ENCODE assay signal across 8 mouse cellular contexts in genomic region chr2:94002331-94002730, GRCm38 (mm10). TPM values are rescaled to one million over a fixed set of nuclear protein-coding genes. Genes with fewer than 3 reads are reported as not detected.
DNase-seq lines count a peak whose midpoint lies in the region; ATAC-seq and TF ChIP-seq lines count a peak whose summit lies in the region.

No protein-coding gene starts in this region.

- no peak for TF ChIP-seq POLR2A in cortical plate, adult 2 months (IDR thresholded peaks at IDR 0.05; ENCODE audit: extremely low read depth, insufficient read depth, low read length)

- TF ChIP-seq CTCF in cortical plate, adult 2 months (IDR thresholded peaks at IDR 0.05; ENCODE audit: extremely low read depth, insufficient read depth, low read length): peak; percentile 95

- intact Hi-C loops in gastrocnemius, postnatal 14 days (cut with DNase I; ENCODE audit: low total_unique reads): loop anchor here (2.0 kb wide), 1 partner anchor 134 kb away; the partner anchor contains the start of gene Accsl
- intact Hi-C loops in left cerebral cortex, postnatal 10 days (cut with DNase I): loop anchor here (2.0 kb wide), 1 partner anchor 132 kb away; no protein-coding TSS in a partner anchor

- H3K27me3 ChIP-seq in intestine, embryonic 16.5 days (replicated peaks; ENCODE audit: control insufficient read depth, insufficient read depth, low read length): no peaks in the 10 kb centered on the region
- no peaks in the 10 kb centered on the region for H3K27me3 ChIP-seq in midbrain, embryonic 12.5 days

- peaks cover 16% of the 10 kb centered on the region for H3K36me3 ChIP-seq in intestine, embryonic 16.5 days (ENCODE audit: control insufficient read depth, insufficient read depth, low read length)
- peaks cover 84% of the 10 kb centered on the region for H3K36me3 ChIP-seq in midbrain, embryonic 12.5 days

- 0 out of 2 replicates have a peak, but pooled peaks have one; percentile 52 for ATAC-seq in intestine, embryonic 16.5 days
- ATAC-seq in midbrain, embryonic 12.5 days (ENCODE audit: low FRiP score, low read depth): 0 out of 2 replicates have a peak, but pooled peaks have one; percentile 58

- no peak overlapping the region for H3K9ac ChIP-seq in intestine, embryonic 16.5 days (ENCODE audit: low read depth, low read length)
- H3K9ac ChIP-seq in midbrain, embryonic 12.5 days (replicated peaks): no peak overlapping the region

- H3K4me2 ChIP-seq in intestine, embryonic 16.5 days (ENCODE audit: low read depth, low read length): no peak overlapping the region
- H3K4me2 ChIP-seq in midbrain, embryonic 12.5 days (replicated peaks): no peak overlapping the region

- no peaks in the 10 kb centered on the region for H3K4me1 ChIP-seq in cortical plate, adult 2 months (ENCODE audit: control insufficient read depth, insufficient read depth, low read length)
- no peaks in the 10 kb centered on the region for H3K4me1 ChIP-seq in intestine, embryonic 16.5 days (ENCODE audit: control insufficient read depth, insufficient read depth, low read length)
- H3K4me1 ChIP-seq in midbrain, embryonic 12.5 days: no peaks in the 10 kb centered on the region

- 8% methylated on average over 2 of the region's 2 CpGs for WGBS in intestine, embryonic 16.5 days
- 3% methylated on average over 2 of the region's 2 CpGs for WGBS in midbrain, embryonic 12.5 days

- H3K4me3 ChIP-seq in cortical plate, adult 2 months (ENCODE audit: insufficient read depth, low read length): no peak overlapping the region
- no peak overlapping the region for H3K4me3 ChIP-seq in intestine, embryonic 16.5 days (ENCODE audit: low read length)
- no peak overlapping the region for H3K4me3 ChIP-seq in midbrain, embryonic 12.5 days

- no peak overlapping the region for H3K27ac ChIP-seq in cortical plate, adult 2 months (ENCODE audit: insufficient read depth, low read length)
- H3K27ac ChIP-seq in intestine, embryonic 16.5 days (ENCODE audit: low read length): no peak overlapping the region
- H3K27ac ChIP-seq in midbrain, embryonic 12.5 days (replicated peaks): no peak overlapping the region

- H3K9me3 ChIP-seq in intestine, embryonic 16.5 days (ENCODE audit: control insufficient read depth, low read length): no peaks in the 10 kb centered on the region
- no peaks in the 10 kb centered on the region for H3K9me3 ChIP-seq in midbrain, embryonic 12.5 days

- DNase-seq in adrenal gland, adult 2 months: peak; percentile 79
- peak; percentile 76 for DNase-seq in gastrocnemius, postnatal 14 days
- DNase-seq in left cerebral cortex, postnatal 10 days (ENCODE audit: extremely low spot score in 1 of 2, low spot score in 2 of 2): peak; percentile 86 to 88
- peak; percentile 54 for DNase-seq in skeletal muscle tissue, adult 2 months (ENCODE audit: low read depth, low spot score)
- peak; percentile 48 for DNase-seq in yolk sac, embryonic 10.5 days (ENCODE audit: low spot score)

RNA-seq across cellular contexts. Expression of gene Gm27027, which starts 6.2 kb away (rescaled TPM):
- total RNA-seq in adrenal gland, adult 2 months (2021): not detected
- polyA plus RNA-seq in adrenal gland, adult 2 months (2012; rRNA removed): not detected in 2 replicates
- polyA plus RNA-seq in cortical plate, adult 2 months (2012; rRNA removed): not detected in 2 replicates
- total RNA-seq in gastrocnemius, postnatal 14 days (2021): under 1 TPM in 1 of 2 experiments, not detected in 1; 0.86 TPM
- not detected in 2 replicates for polyA plus RNA-seq in intestine, embryonic 16.5 days (2015; fragmentation: Nextera tagmentation; extraction: Ambion mirVana)
- not detected for total RNA-seq in left cerebral cortex, postnatal 10 days (2021)
- not detected in 2 replicates for polyA plus RNA-seq in midbrain, embryonic 12.5 days (2016; fragmentation: Nextera tagmentation; extraction: Ambion mirVana)

RNA-seq across cellular contexts. Expression of gene Alkbh3, which starts 8.3 kb away (rescaled TPM):
- total RNA-seq in adrenal gland, adult 2 months (2021): 10 to 100 TPM; 51.6 to 53.7 TPM
- polyA plus RNA-seq in adrenal gland, adult 2 months (2012; rRNA removed): 35.9 and 45.8 TPM in 2 replicates
- polyA plus RNA-seq in cortical plate, adult 2 months (2012; rRNA removed): 45.9 and 51.3 TPM in 2 replicates
- total RNA-seq in gastrocnemius, postnatal 14 days (2021): 10 to 100 TPM; 48.9 to 54.0 TPM
- polyA plus RNA-seq in intestine, embryonic 16.5 days (2015; fragmentation: Nextera tagmentation; extraction: Ambion mirVana): 68.4 and 77.8 TPM in 2 replicates
- total RNA-seq in left cerebral cortex, postnatal 10 days (2021): 10 to 100 TPM; 26.9 to 29.2 TPM
- 50.1 and 55.8 TPM in 2 replicates for polyA plus RNA-seq in midbrain, embryonic 12.5 days (2016; fragmentation: Nextera tagmentation; extraction: Ambion mirVana)

RNA-seq across cellular contexts. Expression of gene Gm13889, which starts 45.3 kb away (rescaled TPM):
- total RNA-seq in adrenal gland, adult 2 months (2021): 10 to 100 TPM; 38.1 to 50.3 TPM
- 62.0 and 80.6 TPM in 2 replicates for polyA plus RNA-seq in adrenal gland, adult 2 months (2012; rRNA removed)
- polyA plus RNA-seq in cortical plate, adult 2 months (2012; rRNA removed): 36.7 and 39.6 TPM in 2 replicates
- total RNA-seq in gastrocnemius, postnatal 14 days (2021): 10 to 100 TPM in 1 of 2 experiments, 1 to 10 TPM in 1; 9.5 to 15.6 TPM
- polyA plus RNA-seq in intestine, embryonic 16.5 days (2015; fragmentation: Nextera tagmentation; extraction: Ambion mirVana): 7.7 and 11.6 TPM in 2 replicates
- total RNA-seq in left cerebral cortex, postnatal 10 days (2021): 10 to 100 TPM; 62.6 to 66.5 TPM
- 4.2 and 5.2 TPM in 2 replicates for polyA plus RNA-seq in midbrain, embryonic 12.5 days (2016; fragmentation: Nextera tagmentation; extraction: Ambion mirVana)
